Mouse (Mus musculus) neural tube, embryonic 14.5 days (tissue): ENCODE measurements around the gene Prap1. TPM values are rescaled to one million over a fixed set of nuclear protein-coding genes. Genes with fewer than 3 reads are reported as not detected.

Experiments
- ATAC-seq: fragments of 200-750 bp; cut with Nextera tagmentation; 2 replicates; pipeline ENCODE4 v1.8.0; 2017; ENCODE audit warnings: low read depth, mild to moderate bottlenecking, moderate TSS enrichment, moderate library complexity
- H3K27ac ChIP-seq: fragments of 300-500 bp; sonication (generic); 2 replicates; pipeline ENCODE4 v1.5.1; 2014; ENCODE audit warnings: low read depth, mild to moderate bottlenecking, control low read depth, low read length, moderate library complexity, mixed read lengths
- H3K27me3 ChIP-seq: fragments of 300-500 bp; sonication (generic); 2 replicates; pipeline ENCODE4 v1.6.1; 2014; ENCODE audit warnings: low read length; ENCODE audit not compliant: control insufficient read depth, insufficient read depth
- H3K36me3 ChIP-seq: fragments of 300-500 bp; sonication (generic); 2 replicates; pipeline ENCODE4 v1.6.1; 2014; ENCODE audit warnings: low read length, mixed read lengths; ENCODE audit not compliant: control insufficient read depth, insufficient read depth
- H3K4me1 ChIP-seq: fragments of 300-500 bp; sonication (generic); 2 replicates; pipeline ENCODE4 v1.6.1; 2014; ENCODE audit warnings: low read length; ENCODE audit not compliant: control insufficient read depth, insufficient read depth
- H3K4me2 ChIP-seq: fragments of 300-500 bp; sonication (generic); 2 replicates; pipeline ENCODE4 v1.6.1; 2014; ENCODE audit warnings: mild to moderate bottlenecking, low read depth, low read length, control low read depth
- H3K4me3 ChIP-seq: fragments of 300-500 bp; sonication (generic); 2 replicates; pipeline ENCODE4 v1.5.1; 2014; ENCODE audit warnings: low read depth, low read length, control low read depth, mixed read lengths
- H3K9ac ChIP-seq: fragments of 300-500 bp; sonication (generic); replicated peaks from 2 replicates; pipeline ENCODE4 v1.6.1; 2014; ENCODE audit warnings: low read depth, mild to moderate bottlenecking, control low read depth, low read length, mixed read lengths
- H3K9me3 ChIP-seq: fragments of 300-500 bp; sonication (generic); 2 replicates; pipeline ENCODE4 v1.6.1; 2016; ENCODE audit warnings: low read length; ENCODE audit not compliant: control insufficient read depth
- WGBS: fragments of 180-500 bp; shearing (Covaris S2); extraction: QIAGEN DNeasy Blood & Tissue Kit; methylation state at CpG from one replicate; pipeline ENCODE4 v1.1.7; 2014; 5-methylcytosine and 5-hydroxymethylcytosine counted together
- polyA plus RNA-seq: library from polyadenylated mRNA; unstranded; fragments of >200 nt; fragmentation: Nextera tagmentation; extraction: Ambion mirVana; gene quantifications from 2 replicates; pipeline ENCODE4 v1.2.1, GENCODE M21; 2014

The Prap1 gene
- polyA plus RNA-seq, 1 experiment from 2014 or later: not detected

DNA sequence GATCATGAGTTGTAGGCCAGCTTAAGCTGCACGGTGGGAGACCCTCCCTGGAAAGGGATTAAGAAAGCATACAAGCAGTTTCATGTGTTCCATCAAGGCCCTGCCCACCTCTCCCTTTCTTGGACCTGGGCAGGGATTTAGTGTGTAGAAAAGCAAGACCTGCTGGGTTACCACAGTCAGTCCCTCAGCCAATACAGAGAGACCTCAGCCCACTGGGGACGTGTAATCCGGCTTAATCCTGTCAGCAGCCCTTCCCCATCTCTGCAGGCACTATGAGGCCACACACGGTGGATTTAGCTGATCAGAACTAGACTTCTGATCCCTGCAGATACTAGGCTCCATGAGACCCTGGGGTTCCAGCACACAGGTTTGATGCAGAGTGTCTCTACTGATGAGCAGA, 33.6 kb upstream of the Prap1 start:
- no peak overlapping the region for H3K4me2 ChIP-seq

DNA sequence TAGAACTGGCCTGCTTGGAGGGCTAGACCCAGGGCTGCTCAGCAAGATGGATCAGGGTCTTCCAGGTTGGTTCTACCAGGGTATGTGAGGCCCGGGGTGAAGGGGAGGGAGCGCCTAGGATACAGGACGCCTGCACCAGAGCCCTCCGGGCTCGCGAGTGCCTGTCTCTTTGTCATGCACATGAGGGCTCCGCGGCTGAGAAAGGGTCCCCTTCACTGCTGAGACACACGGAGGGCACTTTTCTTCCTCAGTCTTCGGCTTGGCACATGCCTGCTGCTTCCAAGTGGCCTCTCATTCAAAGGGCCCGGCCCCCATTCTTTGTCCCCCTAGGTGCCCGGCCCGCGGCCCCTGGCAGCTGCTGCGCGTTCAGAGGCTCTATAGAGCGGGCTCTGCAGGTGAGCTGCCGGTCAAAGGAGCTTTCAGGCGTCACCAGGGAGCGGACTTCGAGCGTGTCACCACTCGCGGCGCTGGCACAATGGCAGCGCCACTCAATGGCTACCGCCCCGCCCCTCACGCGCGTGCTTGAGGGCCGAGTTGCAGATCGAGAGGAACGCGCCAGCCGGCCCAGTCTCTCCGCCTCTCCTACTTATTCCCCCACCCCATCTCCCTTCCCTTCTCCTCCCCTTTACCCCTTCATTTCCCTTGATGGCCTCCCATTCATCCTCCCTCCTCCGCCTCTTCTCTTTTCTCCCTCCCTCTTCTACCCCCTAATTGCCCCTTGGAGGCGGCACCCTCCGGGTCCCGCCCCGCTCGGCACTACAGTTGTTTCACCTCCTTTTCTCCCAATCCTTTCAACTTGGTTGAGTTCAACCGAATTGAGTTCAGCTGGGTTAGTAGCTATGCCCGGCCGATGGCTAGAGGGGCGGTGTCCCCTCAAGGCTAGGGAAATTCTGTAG, 32.0 kb upstream of the Prap1 start:
- Histone ChIP-seq H3K27ac (0 out of 2 replicates have a peak overlapping the region, but pooled peaks have one; percentile 24), H3K27me3 (no peaks in the 10 kb centered on the region), H3K36me3 (no peaks in the 10 kb centered on the region), H3K4me2 (peak overlapping the region; percentile 56), H3K4me1 (peaks cover 20% of the 10 kb centered on the region; the same call in 1 of the 2 replicates), H3K9ac (peak overlapping the region; percentile 41), H3K4me3 (peak overlapping the region; percentile 26), H3K9me3 (no peaks in the 10 kb centered on the region)
- ATAC-seq: peak; percentile 49
- under 1% methylated on average over 47 of the region's 47 CpGs for WGBS

More for the DNA sequence above, 33.6 kb upstream of the Prap1 start:
- Histone ChIP-seq H3K27ac (no peak overlapping the region), H3K36me3 (no peaks in the 10 kb centered on the region), H3K4me1 (peaks cover 20% of the 10 kb centered on the region; the same call in 1 of the 2 replicates), H3K9ac (no peak overlapping the region), H3K9me3 (no peaks in the 10 kb centered on the region), H3K27me3 (no peaks in the 10 kb centered on the region), H3K4me3 (no peak overlapping the region)
- no peak for ATAC-seq
- 33% methylated on average over 4 of the region's 4 CpGs for WGBS

DNA sequence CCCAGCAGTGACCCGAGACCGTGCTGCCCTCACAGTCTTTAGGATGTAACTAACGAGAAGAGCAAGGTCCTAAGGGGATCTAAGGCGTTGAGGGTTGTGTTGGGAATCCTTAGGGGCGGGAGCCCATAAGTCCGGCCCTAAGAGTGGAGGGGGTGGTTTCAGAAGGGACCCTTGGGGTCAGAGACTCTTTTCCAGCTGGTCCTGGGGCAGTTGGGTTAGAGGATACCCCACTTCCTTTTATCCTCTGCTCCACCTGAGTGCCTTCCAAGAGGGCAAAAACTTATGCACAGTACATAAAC, 31.4 kb upstream of the Prap1 start:
- H3K9ac ChIP-seq: no peak overlapping the region
- ATAC-seq: no peak
- peak overlapping the region; percentile 56 for H3K4me2 ChIP-seq
- no peak overlapping the region for H3K27ac ChIP-seq
- no peaks in the 10 kb centered on the region for H3K27me3 ChIP-seq
- H3K4me1 ChIP-seq: peaks cover 20% of the 10 kb centered on the region; the same call in 1 of the 2 replicates
- 3% methylated on average over 6 of the region's 6 CpGs for WGBS
- H3K4me3 ChIP-seq: peak overlapping the region; percentile 26
- H3K36me3 ChIP-seq: no peaks in the 10 kb centered on the region
- no peaks in the 10 kb centered on the region for H3K9me3 ChIP-seq

DNA sequence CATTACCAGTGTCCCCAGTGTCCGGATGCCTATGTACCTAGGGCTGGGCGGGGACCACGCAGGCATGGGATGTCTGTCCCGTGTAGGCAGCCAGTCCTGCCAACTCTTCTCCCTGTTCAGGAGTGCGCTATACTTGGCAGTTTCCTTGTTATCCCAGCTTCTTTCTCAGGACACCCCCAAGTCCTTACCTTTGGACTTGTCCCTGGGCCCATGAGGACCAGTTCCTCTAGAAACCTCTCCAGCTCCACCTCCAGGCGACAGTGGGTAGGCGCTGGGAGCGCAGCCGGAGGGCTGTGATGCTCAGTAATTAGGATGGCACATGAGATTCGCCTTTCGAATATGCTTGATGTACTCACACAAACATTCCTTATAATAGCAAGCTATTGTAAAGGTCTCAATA, 30.9 kb upstream of the Prap1 start:
- H3K4me2 ChIP-seq: no peak overlapping the region
- ATAC-seq: no peak
- H3K36me3 ChIP-seq: no peaks in the 10 kb centered on the region
- H3K9ac ChIP-seq: no peak overlapping the region
- 7% methylated on average over 11 of the region's 11 CpGs for WGBS
- H3K9me3 ChIP-seq: no peaks in the 10 kb centered on the region
- H3K4me3 ChIP-seq: no peak overlapping the region
- peaks cover 19% of the 10 kb centered on the region; the same call in 1 of the 2 replicates for H3K4me1 ChIP-seq
- no peaks in the 10 kb centered on the region for H3K27me3 ChIP-seq
- H3K27ac ChIP-seq: no peak overlapping the region

DNA sequence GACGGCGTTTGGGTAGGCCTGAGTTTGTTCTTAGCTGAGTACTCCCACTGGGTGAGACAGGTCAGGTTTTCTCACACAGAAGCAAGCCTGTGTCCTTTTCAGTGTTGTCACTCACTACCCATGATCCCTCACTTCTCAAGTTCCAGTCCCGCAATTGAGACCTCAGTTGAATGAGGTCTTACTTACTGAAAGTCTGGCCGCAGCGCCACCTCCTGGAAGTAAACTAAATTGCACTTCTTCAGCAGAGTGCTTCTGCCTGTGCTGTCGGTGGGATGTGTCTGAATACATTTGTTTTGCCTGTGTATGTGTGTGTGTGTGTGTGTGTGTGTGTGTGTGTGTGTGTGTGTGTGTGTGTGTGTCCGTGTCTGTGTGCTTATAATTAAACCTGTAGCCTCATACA, 30.1 kb upstream of the Prap1 start:
- H3K9ac ChIP-seq: no peak overlapping the region
- WGBS: 18% methylated on average over 7 of the region's 7 CpGs
- H3K4me3 ChIP-seq: no peak overlapping the region
- H3K9me3 ChIP-seq: no peaks in the 10 kb centered on the region
- H3K4me2 ChIP-seq: no peak overlapping the region
- H3K4me1 ChIP-seq: peaks cover 18% of the 10 kb centered on the region; the same call in 1 of the 2 replicates
- no peak for ATAC-seq
- no peaks in the 10 kb centered on the region for H3K36me3 ChIP-seq
- H3K27ac ChIP-seq: no peak overlapping the region
- no peaks in the 10 kb centered on the region for H3K27me3 ChIP-seq

DNA sequence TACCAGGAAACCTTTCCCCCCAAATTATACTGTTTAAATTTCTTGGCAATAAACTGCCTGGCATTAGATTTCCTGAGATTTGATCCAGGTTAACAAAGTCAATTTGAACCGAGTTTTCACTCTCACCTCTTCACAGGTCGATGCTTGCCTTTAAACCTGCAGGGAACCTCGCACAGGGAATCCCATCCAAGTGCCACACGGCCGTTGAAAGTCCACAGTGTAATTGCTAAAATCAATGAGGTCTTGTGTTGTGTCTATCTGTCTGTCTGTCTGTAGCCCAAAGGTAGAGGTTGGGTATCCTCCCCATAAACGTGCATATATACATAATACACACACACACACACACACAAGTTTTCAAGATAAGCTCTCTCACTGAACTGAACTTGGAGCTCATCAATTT, 25.8 kb upstream of the Prap1 start:
- no peaks in the 10 kb centered on the region for H3K9me3 ChIP-seq
- no peak overlapping the region for H3K4me3 ChIP-seq
- no peak overlapping the region for H3K4me2 ChIP-seq
- H3K36me3 ChIP-seq: no peaks in the 10 kb centered on the region; the same call in 1 of the 2 replicates
- H3K9ac ChIP-seq: no peak overlapping the region
- H3K27ac ChIP-seq: no peak overlapping the region
- H3K4me1 ChIP-seq: no peaks in the 10 kb centered on the region
- 75% methylated on average over 6 of the region's 6 CpGs for WGBS
- no peak for ATAC-seq
- no peaks in the 10 kb centered on the region for H3K27me3 ChIP-seq

DNA sequence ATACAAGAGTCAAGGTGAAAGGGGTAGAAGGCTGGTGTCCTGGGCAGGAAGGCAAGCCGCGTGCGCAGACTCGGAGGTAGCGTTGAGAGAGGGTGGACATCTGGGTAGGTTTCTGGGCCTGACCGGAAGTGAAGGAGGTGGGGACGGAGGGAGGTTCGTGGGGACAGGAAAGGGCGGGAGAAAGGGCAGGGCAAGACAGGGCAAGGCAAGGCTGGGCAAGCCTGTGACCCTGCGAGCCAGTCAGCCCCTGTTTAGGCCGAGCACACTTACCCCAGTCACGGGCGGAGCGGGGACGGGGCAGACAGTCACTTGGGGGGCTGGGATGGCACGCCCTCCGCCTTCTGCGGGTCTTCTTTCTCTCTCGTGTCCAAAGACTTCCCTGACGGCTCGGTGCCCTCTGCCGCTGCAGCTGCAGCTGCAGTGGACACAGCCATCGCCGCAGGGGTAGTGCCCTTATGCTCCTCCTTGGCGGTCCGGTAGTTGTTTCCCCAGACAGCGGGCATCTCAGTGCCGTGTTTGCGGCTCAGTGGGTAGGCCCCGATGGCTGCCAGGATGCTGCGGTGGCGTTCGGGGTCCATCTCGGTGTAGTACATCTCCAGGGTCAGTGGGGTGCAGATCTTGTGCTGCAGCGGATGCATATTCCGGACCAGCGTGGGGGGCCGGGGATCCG, 23.0 kb upstream of the Prap1 start:
- Histone ChIP-seq H3K9ac (no peak overlapping the region), H3K4me2 (peak overlapping the region; percentile 2; the same call in 1 of the 2 replicates), H3K9me3 (no peaks in the 10 kb centered on the region), H3K36me3 (no peaks in the 10 kb centered on the region; the same call in 1 of the 2 replicates), H3K27me3 (no peaks in the 10 kb centered on the region), H3K27ac (no peak overlapping the region), H3K4me3 (0 out of 2 replicates have a peak overlapping the region, but pooled peaks have one; percentile 0), H3K4me1 (no peaks in the 10 kb centered on the region)
- ATAC-seq: no peak
- 36% methylated on average over 33 of the region's 39 CpGs for WGBS

DNA sequence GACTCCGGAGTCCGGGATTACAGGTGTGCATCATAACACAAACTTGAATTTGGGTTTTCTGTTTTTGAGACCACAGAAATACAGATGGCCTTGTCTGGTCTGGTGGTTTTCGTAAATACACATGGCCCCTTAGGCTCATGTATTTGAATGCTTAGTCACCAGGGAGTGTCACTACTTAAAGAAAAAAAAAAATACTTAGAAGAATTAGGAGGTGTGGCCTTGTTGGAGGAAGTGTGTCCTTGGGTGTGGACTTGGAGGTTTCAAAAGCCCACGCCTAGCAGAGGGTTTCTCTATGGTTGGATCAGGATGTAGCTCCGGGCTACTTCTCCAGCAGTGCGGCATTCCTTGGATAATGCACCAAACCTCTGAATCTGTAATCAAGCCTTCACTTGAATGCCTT, 15.5 kb upstream of the Prap1 start:
- no peaks in the 10 kb centered on the region for H3K9me3 ChIP-seq
- ATAC-seq: no peak
- H3K9ac ChIP-seq: no peak overlapping the region
- no peak overlapping the region for H3K4me2 ChIP-seq
- no peak overlapping the region for H3K4me3 ChIP-seq
- H3K36me3 ChIP-seq: no peaks in the 10 kb centered on the region; the same call in 1 of the 2 replicates
- 86% methylated on average over 6 of the region's 6 CpGs for WGBS
- H3K27me3 ChIP-seq: no peaks in the 10 kb centered on the region
- no peak overlapping the region for H3K27ac ChIP-seq
- H3K4me1 ChIP-seq: peaks cover 16% of the 10 kb centered on the region

DNA sequence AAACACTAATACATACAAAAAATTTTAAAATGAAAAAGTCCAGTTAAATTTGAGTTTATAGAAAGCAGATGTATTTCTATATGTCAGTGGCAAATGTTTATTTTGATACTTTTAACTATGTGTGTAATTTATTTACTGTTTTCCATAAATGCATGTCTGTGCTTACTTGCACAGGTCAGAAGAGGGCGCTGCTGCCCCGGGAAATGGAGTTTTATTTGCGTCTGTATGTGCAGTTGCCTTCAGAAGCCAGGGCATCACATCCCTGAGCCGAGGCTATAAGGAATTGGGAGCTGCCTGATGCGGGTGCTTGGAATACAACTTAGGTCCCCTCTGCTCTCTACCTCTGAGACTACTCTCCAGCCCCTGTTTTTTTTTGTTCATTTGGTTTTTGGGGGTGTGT, 14.5 kb upstream of the Prap1 start:
- H3K9ac ChIP-seq: no peak overlapping the region
- H3K36me3 ChIP-seq: no peaks in the 10 kb centered on the region
- H3K27me3 ChIP-seq: no peaks in the 10 kb centered on the region
- no peak overlapping the region for H3K27ac ChIP-seq
- no peaks in the 10 kb centered on the region for H3K9me3 ChIP-seq
- ATAC-seq: no peak
- peaks cover 16% of the 10 kb centered on the region for H3K4me1 ChIP-seq
- 7% methylated on average over 5 of the region's 5 CpGs for WGBS
- H3K4me3 ChIP-seq: no peak overlapping the region
- no peak overlapping the region for H3K4me2 ChIP-seq
